Mouse (Mus musculus): ENCODE data around the gene Pdzrn3.

- TF ChIP-seq ZC3H11A (IDR thresholded peaks at IDR 0.05; ENCODE audit: borderline replicate concordance, low read depth, low read length) (no peak), ZNF384 (IDR thresholded peaks at IDR 0.05; ENCODE audit: low read depth, low read length) (no peak), HCFC1 (IDR thresholded peaks at IDR 0.05; ENCODE audit: borderline replicate concordance, insufficient read depth, low read length) (no peak), CHD2 (IDR thresholded peaks at IDR 0.05; ENCODE audit: low read depth, low read length) (no peak)
Observed at GRCm38 (mm10) chr6:101366809-101367602, 10.7 kb downstream of the Pdzrn3 start.

Data from ES-E14 (cell line).